Mouse (Mus musculus): Measurements from ENCODE around the gene Fcor. TPM values are rescaled to one million over a fixed set of nuclear protein-coding genes. Genes with fewer than 3 reads are reported as not detected.
A peak's percentile ranks its signal among the peaks of the same experiment; 100 is the strongest.

Fcor gene
- polyA plus RNA-seq, 1 experiment: 0.86 TPM

DNA sequence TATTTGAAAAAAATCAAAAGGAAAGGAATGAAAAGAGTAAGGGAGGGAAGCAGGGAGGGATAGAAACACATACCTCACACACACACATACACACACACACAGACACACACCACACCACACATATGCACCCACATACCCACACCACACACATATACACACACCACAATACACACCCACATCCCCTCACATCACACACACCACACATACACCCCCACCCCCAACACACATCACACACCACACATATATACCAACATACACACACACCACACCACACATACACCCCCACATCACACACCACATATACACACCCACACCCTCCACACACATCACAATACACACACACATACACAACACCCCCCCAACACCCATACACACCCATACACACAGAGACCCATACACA, 12.4 kb upstream of the Fcor start:
- Histone ChIP-seq H3K36me3 (ENCODE audit: control insufficient read depth, insufficient read depth, low read length) (peaks cover 44% of the 10 kb centered on the region), H3K27me3 (ENCODE audit: control insufficient read depth, insufficient read depth, low read length) (no peaks in the 10 kb centered on the region), H3K4me1 (ENCODE audit: control insufficient read depth, insufficient read depth, insufficient read length) (peaks cover 10% of the 10 kb centered on the region; the same call in 1 of the 2 replicates), H3K4me3 (ENCODE audit: extremely low read depth, insufficient read depth, insufficient read length) (no peak overlapping the region), H3K27ac (ENCODE audit: insufficient read depth, low read length) (no peak overlapping the region)
- TF ChIP-seq CTCF (IDR thresholded peaks at IDR 0.05; ENCODE audit: extremely low read depth, insufficient read depth, insufficient read length, insufficient replicate concordance) (no peak), POLR2A (IDR thresholded peaks at IDR 0.05; ENCODE audit: low read depth, low read length) (no peak)
- no peak for DNase-seq (ENCODE audit: low read depth in 1 of 2, low spot score in 2 of 2)

DNA sequence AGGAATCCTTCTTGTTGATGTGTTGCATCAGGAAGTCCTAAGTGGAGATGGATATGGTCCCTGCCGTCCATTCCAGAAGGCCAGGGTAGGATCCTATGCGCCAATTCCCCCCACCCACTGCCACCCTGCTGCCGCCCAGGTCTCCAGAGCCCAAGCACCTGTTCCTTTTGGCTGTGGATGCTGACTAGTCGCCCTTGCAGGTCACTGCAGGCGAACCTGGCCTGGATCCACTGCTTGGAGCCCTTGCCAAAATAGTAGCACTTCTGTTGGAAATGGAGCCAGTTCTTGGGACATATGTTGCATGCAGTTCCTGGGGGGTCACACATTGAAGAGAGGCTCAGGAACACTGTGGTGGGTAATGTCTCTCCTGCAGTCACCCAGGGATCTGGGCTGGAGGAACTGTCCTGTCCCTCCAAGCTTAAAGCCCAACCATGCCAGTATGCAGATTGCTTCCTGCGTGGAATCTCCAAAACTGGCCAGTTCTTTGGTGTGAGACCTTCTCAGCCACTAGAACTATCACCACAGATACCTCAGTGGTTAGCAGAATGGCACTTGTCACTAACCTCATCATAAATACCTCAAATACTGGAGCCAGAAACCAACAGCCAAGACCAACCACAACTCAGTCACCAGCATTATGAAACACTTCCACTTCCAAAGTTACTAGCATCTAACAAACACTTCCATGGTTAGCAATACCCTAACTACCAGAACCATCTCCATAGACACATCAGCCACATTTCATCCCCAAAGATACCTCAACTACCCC, 11.4 kb upstream of the Fcor start:
- H3K4me1 ChIP-seq (ENCODE audit: control insufficient read depth, insufficient read depth, insufficient read length): peaks cover 12% of the 10 kb centered on the region
- WGBS: 82% methylated on average over 6 of the region's 6 CpGs

DNA sequence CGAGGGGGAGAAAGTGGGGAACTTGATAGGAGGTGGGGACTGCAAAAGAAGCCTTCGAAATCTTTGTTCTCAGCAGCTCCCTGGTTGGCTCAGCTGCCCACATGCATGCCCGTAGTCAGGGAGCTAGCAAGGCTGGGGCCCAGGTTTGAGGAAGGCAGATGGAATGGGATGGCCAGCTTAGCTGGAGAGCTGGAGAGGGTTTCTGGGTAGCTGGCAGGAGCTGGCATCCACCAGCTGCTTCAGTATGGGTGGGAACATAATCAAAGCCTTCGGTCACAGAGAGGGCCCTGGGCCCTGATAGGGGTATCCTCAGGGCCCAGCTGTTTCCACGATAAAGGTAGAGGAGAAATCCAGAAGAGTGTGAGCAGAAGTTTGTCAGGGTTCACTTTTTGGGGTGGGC, 10.3 kb upstream of the Fcor start:
- no peaks in the 10 kb centered on the region for H3K27me3 ChIP-seq (ENCODE audit: control insufficient read depth, insufficient read depth, low read length)
- no peak overlapping the region for H3K4me3 ChIP-seq (ENCODE audit: extremely low read depth, insufficient read depth, insufficient read length)
- no peak for DNase-seq (ENCODE audit: low read depth in 1 of 2, low spot score in 2 of 2)
- 82% methylated on average over 5 of the region's 5 CpGs for WGBS
- no peak for TF ChIP-seq POLR2A (IDR thresholded peaks at IDR 0.05; ENCODE audit: low read depth, low read length)
- TF ChIP-seq CTCF (IDR thresholded peaks at IDR 0.05; ENCODE audit: extremely low read depth, insufficient read depth, insufficient read length, insufficient replicate concordance): no peak
- H3K27ac ChIP-seq (ENCODE audit: insufficient read depth, low read length): no peak overlapping the region
- peaks cover 40% of the 10 kb centered on the region for H3K36me3 ChIP-seq (ENCODE audit: control insufficient read depth, insufficient read depth, low read length)
- H3K4me1 ChIP-seq (ENCODE audit: control insufficient read depth, insufficient read depth, insufficient read length): peaks cover 8% of the 10 kb centered on the region

More for the DNA sequence above, 11.4 kb upstream of the Fcor start:
- Histone ChIP-seq H3K36me3 (ENCODE audit: control insufficient read depth, insufficient read depth, low read length) (peaks cover 46% of the 10 kb centered on the region), H3K27me3 (ENCODE audit: control insufficient read depth, insufficient read depth, low read length) (no peaks in the 10 kb centered on the region), H3K27ac (ENCODE audit: insufficient read depth, low read length) (no peak overlapping the region), H3K4me3 (ENCODE audit: extremely low read depth, insufficient read depth, insufficient read length) (no peak overlapping the region)
- no peak for DNase-seq (ENCODE audit: low read depth in 1 of 2, low spot score in 2 of 2)
- TF ChIP-seq CTCF (IDR thresholded peaks at IDR 0.05; ENCODE audit: extremely low read depth, insufficient read depth, insufficient read length, insufficient replicate concordance) (no peak), POLR2A (IDR thresholded peaks at IDR 0.05; ENCODE audit: low read depth, low read length) (no peak)

DNA sequence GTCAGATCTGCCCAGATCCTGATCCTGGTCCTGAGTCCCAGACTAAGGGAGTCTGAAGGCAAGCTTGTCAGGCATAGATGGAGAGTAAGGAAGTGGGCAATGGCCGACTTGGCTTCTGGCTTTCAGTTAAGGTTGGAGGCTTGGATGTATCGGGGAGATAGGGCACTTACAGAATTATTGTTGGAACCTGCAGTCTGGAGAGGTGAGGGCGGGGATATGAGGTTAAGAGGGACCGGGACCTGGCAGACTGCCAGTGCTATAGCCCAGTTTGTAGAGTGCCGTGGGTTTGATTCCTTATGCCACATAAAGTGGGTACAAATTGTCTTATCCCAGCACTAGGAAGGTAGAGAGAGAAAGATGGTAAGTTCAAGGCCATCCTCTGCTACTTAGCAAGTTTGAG, 7.5 kb upstream of the Fcor start:
- Histone ChIP-seq H3K27me3 (ENCODE audit: control insufficient read depth, insufficient read depth, low read length) (no peaks in the 10 kb centered on the region), H3K4me3 (ENCODE audit: extremely low read depth, insufficient read depth, insufficient read length) (no peak overlapping the region), H3K27ac (ENCODE audit: insufficient read depth, low read length) (no peak overlapping the region), H3K36me3 (ENCODE audit: control insufficient read depth, insufficient read depth, low read length) (peaks cover 36% of the 10 kb centered on the region), H3K4me1 (ENCODE audit: control insufficient read depth, insufficient read depth, insufficient read length) (peaks cover 2% of the 10 kb centered on the region; the same call in 1 of the 2 replicates)
- TF ChIP-seq CTCF (IDR thresholded peaks at IDR 0.05; ENCODE audit: extremely low read depth, insufficient read depth, insufficient read length, insufficient replicate concordance) (no peak), POLR2A (IDR thresholded peaks at IDR 0.05; ENCODE audit: low read depth, low read length) (no peak)
- WGBS: 89% methylated on average over 5 of the region's 5 CpGs
- DNase-seq (ENCODE audit: low read depth in 1 of 2, low spot score in 2 of 2): no peak

DNA sequence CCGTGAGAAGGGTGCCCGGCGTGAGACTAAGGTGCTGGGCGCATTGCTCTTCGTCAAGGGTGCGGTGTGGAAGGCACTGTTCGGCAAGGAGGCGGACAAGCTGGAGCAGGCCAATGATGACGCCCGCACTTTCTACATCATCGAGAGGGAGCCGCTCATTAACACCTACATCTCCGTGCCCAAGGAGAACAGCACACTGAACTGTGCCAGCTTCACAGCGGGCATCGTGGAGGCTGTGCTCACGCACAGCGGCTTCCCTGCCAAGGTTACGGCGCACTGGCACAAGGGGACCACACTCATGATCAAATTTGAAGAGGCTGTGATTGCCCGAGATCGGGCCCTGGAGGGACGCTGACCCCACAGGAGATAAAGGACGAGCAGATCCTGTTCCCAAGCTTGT, 7.1 kb upstream of the Fcor start:
- WGBS: 95% methylated on average over 23 of the region's 23 CpGs
- H3K27me3 ChIP-seq (ENCODE audit: control insufficient read depth, insufficient read depth, low read length): no peaks in the 10 kb centered on the region
- no peak overlapping the region for H3K27ac ChIP-seq (ENCODE audit: insufficient read depth, low read length)
- no peak for DNase-seq (ENCODE audit: low read depth in 1 of 2, low spot score in 2 of 2)
- H3K4me3 ChIP-seq (ENCODE audit: extremely low read depth, insufficient read depth, insufficient read length): no peak overlapping the region
- TF ChIP-seq CTCF (IDR thresholded peaks at IDR 0.05; ENCODE audit: extremely low read depth, insufficient read depth, insufficient read length, insufficient replicate concordance): no peak
- no peak for TF ChIP-seq POLR2A (IDR thresholded peaks at IDR 0.05; ENCODE audit: low read depth, low read length)
- peaks cover 2% of the 10 kb centered on the region; the same call in 1 of the 2 replicates for H3K4me1 ChIP-seq (ENCODE audit: control insufficient read depth, insufficient read depth, insufficient read length)
- peaks cover 36% of the 10 kb centered on the region for H3K36me3 ChIP-seq (ENCODE audit: control insufficient read depth, insufficient read depth, low read length)

DNA sequence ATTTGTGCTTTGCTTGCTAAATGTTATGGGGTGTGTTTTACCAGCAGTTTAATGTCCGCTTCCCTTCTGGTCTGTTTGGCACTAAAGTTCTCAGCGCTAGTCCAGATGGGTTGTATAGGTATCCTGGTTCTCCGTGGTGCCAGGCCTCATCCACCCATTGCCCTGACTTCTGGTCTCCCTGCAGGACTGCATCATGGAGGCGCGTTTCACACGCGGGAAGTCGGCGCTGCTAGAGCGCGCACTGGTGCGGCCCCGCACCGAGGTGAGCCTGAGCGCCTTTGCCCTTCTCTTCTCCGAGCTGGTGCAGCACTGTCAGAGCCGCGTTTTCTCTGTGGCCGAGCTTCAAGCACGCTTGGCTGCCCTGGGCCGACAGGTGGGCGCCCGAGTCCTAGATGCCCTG, 6.7 kb upstream of the Fcor start:
- no peak overlapping the region for H3K27ac ChIP-seq (ENCODE audit: insufficient read depth, low read length)
- 97% methylated on average over 23 of the region's 23 CpGs for WGBS
- H3K36me3 ChIP-seq (ENCODE audit: control insufficient read depth, insufficient read depth, low read length): peaks cover 33% of the 10 kb centered on the region
- TF ChIP-seq CTCF (IDR thresholded peaks at IDR 0.05; ENCODE audit: extremely low read depth, insufficient read depth, insufficient read length, insufficient replicate concordance) (no peak), POLR2A (IDR thresholded peaks at IDR 0.05; ENCODE audit: low read depth, low read length) (no peak)
- no peak overlapping the region for H3K4me3 ChIP-seq (ENCODE audit: extremely low read depth, insufficient read depth, insufficient read length)
- no peak for DNase-seq (ENCODE audit: low read depth in 1 of 2, low spot score in 2 of 2)
- no peaks in the 10 kb centered on the region for H3K27me3 ChIP-seq (ENCODE audit: control insufficient read depth, insufficient read depth, low read length)
- H3K4me1 ChIP-seq (ENCODE audit: control insufficient read depth, insufficient read depth, insufficient read length): peaks cover 2% of the 10 kb centered on the region; the same call in 1 of the 2 replicates

DNA sequence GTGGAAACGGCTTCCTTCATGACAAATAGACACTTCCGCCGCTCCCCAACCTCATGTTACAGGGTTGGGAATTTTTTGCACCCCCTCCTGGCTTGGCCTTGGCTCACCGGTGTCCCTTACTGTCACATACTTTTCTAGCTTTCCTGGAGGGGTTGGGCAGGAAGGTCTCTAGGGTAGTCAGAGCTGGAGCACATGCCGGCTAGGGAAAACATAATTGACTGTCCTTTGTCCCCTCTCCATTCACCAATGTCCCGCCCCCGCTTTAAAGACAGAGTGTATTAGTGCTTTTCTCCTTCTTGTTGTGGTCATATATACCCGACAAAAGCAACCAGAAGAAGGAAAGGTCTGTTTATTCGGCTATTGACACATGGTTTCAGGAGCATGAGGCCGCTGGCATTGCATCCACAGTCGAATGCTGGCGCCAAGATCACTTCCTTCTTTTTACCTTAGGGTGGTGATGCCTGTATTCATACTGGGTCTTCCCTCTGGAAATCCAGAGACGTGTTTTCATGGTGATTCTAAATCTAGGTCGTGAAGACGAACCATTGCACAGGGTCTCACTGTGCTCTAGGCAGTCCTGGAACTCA, 4.9 kb upstream of the Fcor start:
- peaks cover 2% of the 10 kb centered on the region; the same call in 1 of the 2 replicates for H3K4me1 ChIP-seq (ENCODE audit: control insufficient read depth, insufficient read depth, insufficient read length)
- no peaks in the 10 kb centered on the region for H3K27me3 ChIP-seq (ENCODE audit: control insufficient read depth, insufficient read depth, low read length)
- TF ChIP-seq POLR2A (IDR thresholded peaks at IDR 0.05; ENCODE audit: low read depth, low read length) (no peak), CTCF (IDR thresholded peaks at IDR 0.05; ENCODE audit: extremely low read depth, insufficient read depth, insufficient read length, insufficient replicate concordance) (no peak)
- no peak for DNase-seq (ENCODE audit: low read depth in 1 of 2, low spot score in 2 of 2)
- H3K4me3 ChIP-seq (ENCODE audit: extremely low read depth, insufficient read depth, insufficient read length): peak overlapping the region; percentile 82
- under 1% methylated on average over 15 of the region's 15 CpGs for WGBS
- H3K36me3 ChIP-seq (ENCODE audit: control insufficient read depth, insufficient read depth, low read length): peaks cover 18% of the 10 kb centered on the region
- peak overlapping the region; percentile 96 for H3K27ac ChIP-seq (ENCODE audit: insufficient read depth, low read length)
